Mouse (Mus musculus): ENCODE measurements around the gene 4933416C03Rik.

The 4933416C03Rik gene

GRCm38 (mm10) chr10:116075954-116076353, 37.8 kb downstream of the 4933416C03Rik start:
- DNase-seq: no peak
